Mouse (Mus musculus) retina, embryonic 14.5 days (tissue): ENCODE data around the gene Abtb2.

Experiments
- DNase-seq: peaks from one replicate; pipeline ENCODE4 v3.0.0-alpha.2; 2015; ENCODE audit warnings: low spot score

Abtb2 gene

GRCm38 (mm10) chr2:103687888-103688287 lies 121.8 kb downstream of the Abtb2 start:
- DNase-seq, result no peak

GRCm38 (mm10) chr2:103690425-103690824 lies 124.3 kb downstream of the Abtb2 start:
- no peak for DNase-seq

- no peak for DNase-seq
Observed at GRCm38 (mm10) chr2:103690828-103691227, 124.7 kb downstream of the Abtb2 start.

GRCm38 (mm10) chr2:103691278-103691677 lies 125.2 kb downstream of the Abtb2 start:
- DNase-seq, result no peak

- no peak for DNase-seq
Observed at GRCm38 (mm10) chr2:103692810-103693209, 126.7 kb downstream of the Abtb2 start.

- DNase-seq, result no peak
Observed at GRCm38 (mm10) chr2:103694777-103695563, 128.9 kb downstream of the Abtb2 start.

- DNase-seq, result no peak
Observed at GRCm38 (mm10) chr2:103696177-103696576, 130.1 kb downstream of the Abtb2 start.

GRCm38 (mm10) chr2:103700514-103700913 lies 134.4 kb downstream of the Abtb2 start:
- peak; percentile 38 for DNase-seq

- DNase-seq, result no peak
Observed at GRCm38 (mm10) chr2:103703336-103703735, 137.2 kb downstream of the Abtb2 start.

GRCm38 (mm10) chr2:103703865-103704264 lies 137.8 kb downstream of the Abtb2 start:
- DNase-seq, result no peak

GRCm38 (mm10) chr2:103705826-103706225 lies 139.7 kb downstream of the Abtb2 start:
- no peak for DNase-seq

GRCm38 (mm10) chr2:103706226-103706625 lies 140.1 kb downstream of the Abtb2 start:
- DNase-seq, result no peak

GRCm38 (mm10) chr2:103707056-103707776 lies 141.1 kb downstream of the Abtb2 start:
- DNase-seq, result no peak

GRCm38 (mm10) chr2:103710849-103711248 lies 144.7 kb downstream of the Abtb2 start:
- no peak for DNase-seq

- no peak for DNase-seq
Observed at GRCm38 (mm10) chr2:103713831-103714230, 147.7 kb downstream of the Abtb2 start.

GRCm38 (mm10) chr2:103714412-103714811 lies 148.3 kb downstream of the Abtb2 start:
- DNase-seq, result no peak

- DNase-seq, result peak; percentile 85
Observed at GRCm38 (mm10) chr2:103718594-103719291, 152.6 kb downstream of the Abtb2 start.

- DNase-seq, result no peak
Observed at GRCm38 (mm10) chr2:103719292-103719646, 153.2 kb downstream of the Abtb2 start.

GRCm38 (mm10) chr2:103724521-103724920 lies 158.4 kb downstream of the Abtb2 start:
- DNase-seq, result no peak

- no peak for DNase-seq
Observed at GRCm38 (mm10) chr2:103728027-103728540, 162.0 kb downstream of the Abtb2 start.

- no peak for DNase-seq
Observed at GRCm38 (mm10) chr2:103730999-103731398, 164.9 kb downstream of the Abtb2 start.

- DNase-seq, result no peak
Observed at GRCm38 (mm10) chr2:103731423-103731822, 165.3 kb downstream of the Abtb2 start.

- no peak for DNase-seq
Observed at GRCm38 (mm10) chr2:103742821-103743220, 176.7 kb downstream of the Abtb2 start.
